Mouse (Mus musculus) kidney, embryonic 16.5 days (tissue): Measurements from ENCODE around the gene Hap1. TPM values are rescaled to one million over a fixed set of nuclear protein-coding genes. Genes with fewer than 3 reads are reported as not detected.

Experiments
- ATAC-seq: fragments of 200-750 bp; cut with Nextera tagmentation; 2 replicates; pipeline ENCODE4 v1.8.0; 2017; ENCODE audit warnings: moderate TSS enrichment; ENCODE audit not compliant: low FRiP score, low TSS enrichment
- H3K27ac ChIP-seq: fragments of 300-500 bp; sonication (generic); 2 replicates; pipeline ENCODE4 v1.5.1; 2014; ENCODE audit warnings: low read length
- H3K27me3 ChIP-seq: fragments of 300-500 bp; sonication (generic); 2 replicates; pipeline ENCODE4 v1.6.1; 2014; ENCODE audit warnings: low read length, control low read depth, mixed read lengths; ENCODE audit not compliant: insufficient read depth
- H3K36me3 ChIP-seq: fragments of 300-500 bp; sonication (generic); 2 replicates; pipeline ENCODE4 v1.6.1; 2014; ENCODE audit warnings: low read length, control low read depth, mixed read lengths; ENCODE audit not compliant: insufficient read depth
- H3K4me1 ChIP-seq: fragments of 300-500 bp; sonication (generic); 2 replicates; pipeline ENCODE4 v1.6.1; 2014; ENCODE audit warnings: low read length, control low read depth, mixed read lengths; ENCODE audit not compliant: insufficient read depth
- H3K4me2 ChIP-seq: fragments of 300-500 bp; sonication (generic); replicated peaks from 2 replicates; pipeline ENCODE4 v1.6.1; 2014; ENCODE audit warnings: low read depth, low read length
- H3K4me3 ChIP-seq: fragments of 300-500 bp; sonication (generic); 2 replicates; pipeline ENCODE4 v1.5.1; 2014; ENCODE audit warnings: mild to moderate bottlenecking, low read length
- H3K9ac ChIP-seq: fragments of 300-500 bp; sonication (generic); replicated peaks from 2 replicates; pipeline ENCODE4 v1.6.1; 2014; ENCODE audit warnings: low read length
- H3K9me3 ChIP-seq: fragments of 300-500 bp; sonication (generic); 2 replicates; pipeline ENCODE4 v1.6.1; 2016; ENCODE audit warnings: low read length, control low read depth
- WGBS: fragments of 180-500 bp; shearing (Covaris S2); extraction: QIAGEN DNeasy Blood & Tissue Kit; methylation state at CpG from one replicate; pipeline ENCODE4 v1.1.7; 2014; 5-methylcytosine and 5-hydroxymethylcytosine counted together
- polyA plus RNA-seq: library from polyadenylated mRNA; unstranded; fragments of >200 nt; fragmentation: Nextera tagmentation; extraction: Ambion mirVana; gene quantifications from 2 replicates; pipeline ENCODE4 v1.2.1, GENCODE M21; 2015

Gene Hap1
- polyA plus RNA-seq, 1 experiment from 2014 or later: 15.5 TPM

GRCm38 (mm10) chr11:100391081-100391883, 35.4 kb upstream of the Hap1 start:
- Histone ChIP-seq H3K9ac (no peak overlapping the region; the same call in 1 of the 2 replicates), H3K4me3 (no peak overlapping the region), H3K4me1 (peaks cover 95% of the 10 kb centered on the region), H3K9me3 (no peaks in the 10 kb centered on the region), H3K27me3 (no peaks in the 10 kb centered on the region), H3K4me2 (no peak overlapping the region), H3K27ac (peak overlapping the region; percentile 78), H3K36me3 (0 out of 2 replicates have a peak, but pooled peaks cover under 1% of the 10 kb centered on the region)
- 43% methylated on average over 9 of the region's 9 CpGs for WGBS
- peak; percentile 72 for ATAC-seq

- Histone ChIP-seq H3K4me1 (peaks cover 91% of the 10 kb centered on the region), H3K4me3 (no peak overlapping the region), H3K27ac (peak overlapping the region; percentile 78), H3K9ac (no peak overlapping the region), H3K9me3 (no peaks in the 10 kb centered on the region), H3K27me3 (no peaks in the 10 kb centered on the region), H3K36me3 (peaks cover 12% of the 10 kb centered on the region; the same call in 1 of the 2 replicates), H3K4me2 (no peak overlapping the region)
- 42% methylated on average over 8 of the region's 8 CpGs for WGBS
- ATAC-seq: no peak
Observed at GRCm38 (mm10) chr11:100389931-100390445, 34.1 kb upstream of the Hap1 start.

- Histone ChIP-seq H3K9me3 (no peaks in the 10 kb centered on the region), H3K27ac (peak overlapping the region; percentile 90), H3K36me3 (peaks cover 21% of the 10 kb centered on the region; the same call in 1 of the 2 replicates), H3K4me2 (peak overlapping the region; percentile 34), H3K4me3 (no peak overlapping the region), H3K9ac (0 out of 2 replicates have a peak overlapping the region, but pooled peaks have one; percentile 41), H3K4me1 (peaks cover 77% of the 10 kb centered on the region), H3K27me3 (no peaks in the 10 kb centered on the region)
- 54% methylated on average over 6 of the region's 6 CpGs for WGBS
- no peak for ATAC-seq
Observed at GRCm38 (mm10) chr11:100388588-100388987, 32.7 kb upstream of the Hap1 start.

- peaks cover 69% of the 10 kb centered on the region for H3K4me1 ChIP-seq
- H3K36me3 ChIP-seq: peaks cover 29% of the 10 kb centered on the region
- 31% methylated on average over 14 of the region's 14 CpGs for WGBS
- peak overlapping the region; percentile 90 for H3K27ac ChIP-seq
- H3K27me3 ChIP-seq: no peaks in the 10 kb centered on the region
- peak overlapping the region; percentile 41; the same call in 1 of the 2 replicates for H3K9ac ChIP-seq
- ATAC-seq: 0 out of 2 replicates have a peak, but pooled peaks have one; percentile 16
- H3K9me3 ChIP-seq: no peaks in the 10 kb centered on the region
- no peak overlapping the region for H3K4me3 ChIP-seq
- H3K4me2 ChIP-seq: peak overlapping the region; percentile 34
Observed at GRCm38 (mm10) chr11:100387589-100388375, 31.9 kb upstream of the Hap1 start.

GRCm38 (mm10) chr11:100387111-100387510, 31.2 kb upstream of the Hap1 start:
- no peak overlapping the region for H3K4me3 ChIP-seq
- H3K4me1 ChIP-seq: peaks cover 63% of the 10 kb centered on the region
- H3K36me3 ChIP-seq: peaks cover 36% of the 10 kb centered on the region
- peak overlapping the region; percentile 90 for H3K27ac ChIP-seq
- H3K27me3 ChIP-seq: no peaks in the 10 kb centered on the region
- no peaks in the 10 kb centered on the region for H3K9me3 ChIP-seq
- WGBS: 92% methylated on average over 6 of the region's 6 CpGs
- no peak overlapping the region; the same call in 1 of the 2 replicates for H3K4me2 ChIP-seq
- no peak for ATAC-seq
- no peak overlapping the region for H3K9ac ChIP-seq

GRCm38 (mm10) chr11:100386586-100386985, 30.7 kb upstream of the Hap1 start:
- no peaks in the 10 kb centered on the region for H3K9me3 ChIP-seq
- H3K9ac ChIP-seq: 0 out of 2 replicates have a peak overlapping the region, but pooled peaks have one; percentile 11
- peak overlapping the region; percentile 90 for H3K27ac ChIP-seq
- peak; percentile 47 for ATAC-seq
- 51% methylated on average over 5 of the region's 5 CpGs for WGBS
- H3K4me2 ChIP-seq: no peak overlapping the region
- no peaks in the 10 kb centered on the region for H3K27me3 ChIP-seq
- peaks cover 41% of the 10 kb centered on the region for H3K36me3 ChIP-seq
- H3K4me3 ChIP-seq: no peak overlapping the region
- H3K4me1 ChIP-seq: peaks cover 57% of the 10 kb centered on the region

GRCm38 (mm10) chr11:100385016-100385415, 29.1 kb upstream of the Hap1 start:
- Histone ChIP-seq H3K27me3 (no peaks in the 10 kb centered on the region), H3K4me1 (peaks cover 42% of the 10 kb centered on the region), H3K9me3 (no peaks in the 10 kb centered on the region), H3K4me3 (no peak overlapping the region), H3K4me2 (no peak overlapping the region), H3K9ac (no peak overlapping the region), H3K36me3 (peaks cover 49% of the 10 kb centered on the region), H3K27ac (no peak overlapping the region)
- WGBS: 89% methylated on average over 3 of the region's 3 CpGs
- ATAC-seq: no peak

- WGBS: 87% methylated on average over 6 of the region's 6 CpGs
- no peak for ATAC-seq
Observed at GRCm38 (mm10) chr11:100382682-100383081, 26.8 kb upstream of the Hap1 start.

GRCm38 (mm10) chr11:100379311-100379710, 23.4 kb upstream of the Hap1 start:
- Histone ChIP-seq H3K9ac (no peak overlapping the region), H3K27me3 (no peaks in the 10 kb centered on the region), H3K36me3 (peaks cover 78% of the 10 kb centered on the region), H3K4me3 (no peak overlapping the region), H3K4me2 (no peak overlapping the region), H3K9me3 (no peaks in the 10 kb centered on the region), H3K4me1 (no peaks in the 10 kb centered on the region), H3K27ac (no peak overlapping the region)
- 91% methylated on average over 4 of the region's 4 CpGs for WGBS
- ATAC-seq: no peak

More at GRCm38 (mm10) chr11:100382682-100383081, 26.8 kb upstream of the Hap1 start:
- Histone ChIP-seq H3K4me3 (no peak overlapping the region), H3K27ac (no peak overlapping the region), H3K36me3 (peaks cover 68% of the 10 kb centered on the region), H3K9me3 (no peaks in the 10 kb centered on the region), H3K9ac (no peak overlapping the region), H3K27me3 (no peaks in the 10 kb centered on the region), H3K4me1 (peaks cover 23% of the 10 kb centered on the region), H3K4me2 (no peak overlapping the region)
